Mouse (Mus musculus) forebrain, embryonic 14.5 days (tissue): ENCODE results near the gene Urm1. TPM values are rescaled to one million over a fixed set of nuclear protein-coding genes. Genes with fewer than 3 reads are reported as not detected.
A peak's percentile ranks its signal among the peaks of the same experiment; 100 is the strongest.
"Not testable (repeated sequence)": the region's sequence is repeated elsewhere in the genome, so short reads cannot be mapped to it uniquely, and the experiment has no call there.

Source experiments
- ATAC-seq: fragments of 200-750 bp; cut with Nextera tagmentation; 2 replicates; pipeline ENCODE4 v1.8.0; 2017; ENCODE audit warnings: mild to moderate bottlenecking, moderate library complexity
- DNase-seq: peaks from one replicate; pipeline ENCODE4 v3.0.0-alpha.2; 2015; ENCODE audit warnings: low spot score
- H3K27ac ChIP-seq: fragments of 300-500 bp; sonication (generic); 2 replicates; pipeline ENCODE4 v1.5.1; 2014; ENCODE audit warnings: low read depth, mild to moderate bottlenecking, control low read depth, low read length, moderate library complexity
- H3K27me3 ChIP-seq: fragments of 300-500 bp; sonication (generic); replicated peaks from 2 replicates; pipeline ENCODE4 v1.6.1; 2014; ENCODE audit warnings: low read length, control low read depth, mixed read lengths; ENCODE audit not compliant: control insufficient read depth, insufficient read depth
- H3K36me3 ChIP-seq: fragments of 300-500 bp; sonication (generic); 2 replicates; pipeline ENCODE4 v1.6.1; 2014; ENCODE audit warnings: low read length, control low read depth; ENCODE audit not compliant: control insufficient read depth, insufficient read depth
- H3K4me1 ChIP-seq: fragments of 300-500 bp; sonication (generic); 2 replicates; pipeline ENCODE4 v1.6.1; 2014; ENCODE audit warnings: antibody characterized with exemption, low read length, control low read depth; ENCODE audit not compliant: control insufficient read depth, insufficient read depth
- H3K4me2 ChIP-seq: fragments of 300-500 bp; sonication (generic); 2 replicates; pipeline ENCODE4 v1.6.1; 2014; ENCODE audit warnings: mild to moderate bottlenecking, control low read depth, low read length
- H3K4me3 ChIP-seq: fragments of 300-500 bp; sonication (generic); 2 replicates; pipeline ENCODE4 v1.5.1; 2014; ENCODE audit warnings: low read depth, low read length, control low read depth
- H3K9ac ChIP-seq: fragments of 300-500 bp; sonication (generic); 2 replicates; pipeline ENCODE4 v1.6.1; 2014; ENCODE audit warnings: mild to moderate bottlenecking, low read length, control low read depth, moderate library complexity
- H3K9me3 ChIP-seq: fragments of 300-500 bp; sonication (generic); replicated peaks from 2 replicates; pipeline ENCODE4 v1.6.1; 2016; ENCODE audit warnings: low read length, control low read depth, mixed read lengths; ENCODE audit not compliant: control insufficient read depth
- WGBS: fragments of 180-500 bp; shearing (Covaris S2); extraction: QIAGEN DNeasy Blood & Tissue Kit; methylation state at CpG from one replicate; pipeline ENCODE4 v1.1.7; 2014; 5-methylcytosine and 5-hydroxymethylcytosine counted together
- polyA plus RNA-seq: library from polyadenylated mRNA; unstranded; fragments of >200 nt; fragmentation: Nextera tagmentation; extraction: Ambion mirVana; gene quantifications from 2 replicates; pipeline ENCODE4 v1.2.1, GENCODE M21; 2014

Gene Urm1
- polyA plus RNA-seq = 20.7 and 21.0 TPM in 2 replicates

GRCm38 (mm10) chr2:29820025-29820817 is at the start of gene Urm1:
Urm1 (plus strand) TSS chr2:29820075.
- ATAC-seq (peak; percentile 76), DNase-seq (peak; percentile 93)
- H3K4me2 ChIP-seq = peak within 1 kb of the TSS; percentile 59
- H3K4me1 ChIP-seq = peaks cover 8% of the 10 kb centered on the region; the same call in 1 of the 2 replicates
- H3K9me3 ChIP-seq = no peaks in the 10 kb centered on the region
- peak within 1 kb of the TSS; percentile 33 for H3K4me3 ChIP-seq
- H3K27ac ChIP-seq = peak within 1 kb of the TSS; percentile 88
- H3K27me3 ChIP-seq = no peaks in the 10 kb centered on the region
- peaks cover 15% of the 10 kb centered on the region for H3K36me3 ChIP-seq
- H3K9ac ChIP-seq = peak within 1 kb of the TSS; percentile 58
- 0% methylated on average over 34 of the region's 35 CpGs for WGBS

GRCm38 (mm10) chr2:29770162-29770561 is 49.7 kb upstream of the Urm1 start:
- Histone ChIP-seq H3K9ac (no peak overlapping the region), H3K4me2 (no peak overlapping the region), H3K4me1 (no peaks in the 10 kb centered on the region), H3K9me3 (no peaks in the 10 kb centered on the region), H3K27me3 (no peaks in the 10 kb centered on the region), H3K36me3 (peaks cover 15% of the 10 kb centered on the region; the same call in 1 of the 2 replicates), H3K4me3 (no peak overlapping the region), H3K27ac (no peak overlapping the region)
- ATAC-seq = no peak
- no peak for DNase-seq

GRCm38 (mm10) chr2:29771611-29772461 is 48.0 kb upstream of the Urm1 start:
- Histone ChIP-seq H3K36me3 (peaks cover 21% of the 10 kb centered on the region), H3K4me2 (no peak overlapping the region), H3K4me3 (no peak overlapping the region), H3K4me1 (no peaks in the 10 kb centered on the region), H3K27me3 (no peaks in the 10 kb centered on the region), H3K27ac (no peak overlapping the region), H3K9me3 (no peaks in the 10 kb centered on the region), H3K9ac (no peak overlapping the region)
- ATAC-seq = no peak
- 93% methylated on average over 8 of the region's 8 CpGs for WGBS
- DNase-seq = no peak

- no peak for DNase-seq
- Histone ChIP-seq H3K4me3 (no peak overlapping the region), H3K4me1 (no peaks in the 10 kb centered on the region), H3K27ac (no peak overlapping the region), H3K9ac (no peak overlapping the region), H3K9me3 (no peaks in the 10 kb centered on the region), H3K27me3 (no peaks in the 10 kb centered on the region), H3K4me2 (no peak overlapping the region), H3K36me3 (peaks cover 35% of the 10 kb centered on the region)
- WGBS = 87% methylated on average over 4 of the region's 4 CpGs
- no peak for ATAC-seq
Observed at GRCm38 (mm10) chr2:29773323-29773722, 46.6 kb upstream of the Urm1 start.

- H3K27ac ChIP-seq, H3K9ac ChIP-seq, H3K9me3 ChIP-seq, H3K27me3 ChIP-seq, ATAC-seq, H3K4me1 ChIP-seq, H3K4me2 ChIP-seq, H3K4me3 ChIP-seq, DNase-seq: not testable (repeated sequence)
- 94% methylated on average over 2 of the region's 2 CpGs for WGBS
- peaks cover 98% of the 10 kb centered on the region for H3K36me3 ChIP-seq
Observed at GRCm38 (mm10) chr2:29781256-29781655, 38.6 kb upstream of the Urm1 start.

GRCm38 (mm10) chr2:29784290-29784689 is 35.6 kb upstream of the Urm1 start:
- Histone ChIP-seq H3K36me3 (peaks cover 70% of the 10 kb centered on the region), H3K4me2 (no peak overlapping the region), H3K27ac (no peak overlapping the region), H3K27me3 (no peaks in the 10 kb centered on the region), H3K4me3 (no peak overlapping the region), H3K9me3 (no peaks in the 10 kb centered on the region), H3K9ac (no peak overlapping the region), H3K4me1 (peaks cover 12% of the 10 kb centered on the region)
- 62% methylated on average over 4 of the region's 4 CpGs for WGBS
- no peak for DNase-seq
- ATAC-seq = no peak

- peak within 1 kb of the TSS; percentile 49; the same call in 1 of the 2 replicates for H3K27ac ChIP-seq
- 2% methylated on average over 31 of the region's 31 CpGs for WGBS
- peak within 1 kb of the TSS; percentile 86 for H3K4me2 ChIP-seq
- H3K27me3 ChIP-seq = no peaks in the 10 kb centered on the region
- no peaks in the 10 kb centered on the region for H3K9me3 ChIP-seq
- DNase-seq = peak; percentile 96
- H3K9ac ChIP-seq = peak within 1 kb of the TSS; percentile 85
- H3K4me1 ChIP-seq = peaks cover 12% of the 10 kb centered on the region
- H3K4me3 ChIP-seq = peak within 1 kb of the TSS; percentile 69
- H3K36me3 ChIP-seq = peaks cover 65% of the 10 kb centered on the region
- ATAC-seq = peak; percentile 93
Observed at GRCm38 (mm10) chr2:29787104-29787917, 32.6 kb upstream of the Urm1 start, which contains the start of gene Coq4. Coq4 (plus strand) TSS chr2:29787493.

GRCm38 (mm10) chr2:29787937-29788681 is 31.8 kb upstream of the Urm1 start, which contains the start of gene Trub2:
Trub2 (minus strand) TSS chr2:29788502.
- H3K9me3 ChIP-seq = no peaks in the 10 kb centered on the region
- DNase-seq (peak; percentile 85), ATAC-seq (peak; percentile 91)
- H3K27me3 ChIP-seq = no peaks in the 10 kb centered on the region
- peak within 1 kb of the TSS; percentile 49; the same call in 1 of the 2 replicates for H3K27ac ChIP-seq
- H3K9ac ChIP-seq = peak within 1 kb of the TSS; percentile 85
- H3K4me1 ChIP-seq = peaks cover 12% of the 10 kb centered on the region
- peak within 1 kb of the TSS; percentile 69 for H3K4me3 ChIP-seq
- H3K36me3 ChIP-seq = peaks cover 65% of the 10 kb centered on the region
- H3K4me2 ChIP-seq = peak within 1 kb of the TSS; percentile 86
- under 1% methylated on average over 45 of the region's 45 CpGs for WGBS
